Mouse (Mus musculus): ENCODE measurements around the gene Fads2.
A peak's percentile ranks its signal among the peaks of the same experiment; 100 is the strongest.

The Fads2 gene

GRCm38 (mm10) chr19:10041388-10042148 is 60.0 kb downstream of the Fads2 start, which contains the start of gene Fads3:
Gene Fads3 (plus strand): TSS chr19:10041569.
- DNase-seq (ENCODE audit: low read depth, low spot score): peak; percentile 21

- DNase-seq (ENCODE audit: low read depth, low spot score): no peak
These were observed 60.6 kb downstream of the Fads2 start for GRCm38 (mm10) chr19:10040866-10041387.

GRCm38 (mm10) chr19:10039615-10040014 is 61.9 kb downstream of the Fads2 start:
- DNase-seq (ENCODE audit: low read depth, low spot score): no peak

GRCm38 (mm10) chr19:10038910-10039309 is 62.6 kb downstream of the Fads2 start:
- no peak for DNase-seq (ENCODE audit: low read depth, low spot score)

GRCm38 (mm10) chr19:10038364-10038763 is 63.2 kb downstream of the Fads2 start:
- no peak for DNase-seq (ENCODE audit: low read depth, low spot score)

GRCm38 (mm10) chr19:10037534-10037933 is 64.0 kb downstream of the Fads2 start:
- DNase-seq (ENCODE audit: low read depth, low spot score): no peak

- peak; percentile 84 for DNase-seq (ENCODE audit: low read depth, low spot score)
These were observed 66.6 kb downstream of the Fads2 start for GRCm38 (mm10) chr19:10034785-10035447.

GRCm38 (mm10) chr19:10034356-10034755 is 67.2 kb downstream of the Fads2 start:
- DNase-seq (ENCODE audit: low read depth, low spot score): peak; percentile 4

GRCm38 (mm10) chr19:10033211-10033973 is 68.2 kb downstream of the Fads2 start:
- DNase-seq (ENCODE audit: low read depth, low spot score): peak; percentile 77

- DNase-seq (ENCODE audit: low read depth, low spot score): no peak
These were observed 71.8 kb downstream of the Fads2 start for GRCm38 (mm10) chr19:10029746-10030145.

- DNase-seq (ENCODE audit: low read depth, low spot score): no peak
These were observed 76.2 kb downstream of the Fads2 start for GRCm38 (mm10) chr19:10025169-10025875.

- DNase-seq (ENCODE audit: low read depth, low spot score): no peak
These were observed 78.2 kb downstream of the Fads2 start for GRCm38 (mm10) chr19:10023304-10023758.

- DNase-seq (ENCODE audit: low read depth, low spot score): no peak
These were observed 78.9 kb downstream of the Fads2 start for GRCm38 (mm10) chr19:10022414-10023303.

- no peak for DNase-seq (ENCODE audit: low read depth, low spot score)
These were observed 79.6 kb downstream of the Fads2 start for GRCm38 (mm10) chr19:10021981-10022380.

GRCm38 (mm10) chr19:10019214-10019760 is 82.3 kb downstream of the Fads2 start:
- no peak for DNase-seq (ENCODE audit: low read depth, low spot score)

GRCm38 (mm10) chr19:10018527-10018818 is 83.1 kb downstream of the Fads2 start:
- no peak for DNase-seq (ENCODE audit: low read depth, low spot score)

GRCm38 (mm10) chr19:10017637-10018526 is 83.7 kb downstream of the Fads2 start:
- peak; percentile 52 for DNase-seq (ENCODE audit: low read depth, low spot score)

GRCm38 (mm10) chr19:10016151-10016550 is 85.4 kb downstream of the Fads2 start:
- no peak for DNase-seq (ENCODE audit: low read depth, low spot score)

GRCm38 (mm10) chr19:10015442-10015841 is 86.1 kb downstream of the Fads2 start:
- no peak for DNase-seq (ENCODE audit: low read depth, low spot score)
